Mouse (Mus musculus) embryonic facial prominence, embryonic 15.5 days (tissue): Measurements from ENCODE around the gene Nr2f1. TPM values are rescaled to one million over a fixed set of nuclear protein-coding genes. Genes with fewer than 3 reads are reported as not detected.
"Not testable (repeated sequence)": the region's sequence is repeated elsewhere in the genome, so short reads cannot be mapped to it uniquely, and the experiment has no call there.

ENCODE experiments used
- ATAC-seq: fragments of 200-750 bp; cut with Nextera tagmentation; 2 replicates; pipeline ENCODE4 v1.8.0; 2017; ENCODE audit warnings: low read depth, moderate TSS enrichment; ENCODE audit not compliant: insufficient number of reproducible peaks, low FRiP score, low TSS enrichment
- H3K27ac ChIP-seq: fragments of 300-500 bp; sonication (generic); replicated peaks from 2 replicates; pipeline ENCODE4 v1.5.1; 2015; ENCODE audit warnings: mild to moderate bottlenecking, inconsistent platforms
- H3K27me3 ChIP-seq: fragments of 300-500 bp; sonication (generic); 2 replicates; pipeline ENCODE4 v1.6.1; 2015; ENCODE audit warnings: inconsistent platforms
- H3K36me3 ChIP-seq: fragments of 300-500 bp; sonication (generic); 2 replicates; pipeline ENCODE4 v1.6.1; 2015; ENCODE audit warnings: mild to moderate bottlenecking, inconsistent platforms
- H3K4me1 ChIP-seq: fragments of 300-500 bp; sonication (generic); 2 replicates; pipeline ENCODE4 v1.6.1; 2015; ENCODE audit warnings: inconsistent platforms
- H3K4me2 ChIP-seq: fragments of 300-500 bp; sonication (generic); replicated peaks from 2 replicates; pipeline ENCODE4 v1.6.1; 2015; ENCODE audit warnings: mild to moderate bottlenecking, inconsistent platforms
- H3K4me3 ChIP-seq: fragments of 300-500 bp; sonication (generic); replicated peaks from 2 replicates; pipeline ENCODE4 v1.5.1; 2015; ENCODE audit warnings: mild to moderate bottlenecking, inconsistent platforms
- H3K9ac ChIP-seq: fragments of 300-500 bp; sonication (generic); 2 replicates; pipeline ENCODE4 v1.6.1; 2015; ENCODE audit warnings: inconsistent platforms
- H3K9me3 ChIP-seq: fragments of 300-500 bp; sonication (generic); replicated peaks from 2 replicates; pipeline ENCODE4 v1.6.1; 2016; ENCODE audit warnings: inconsistent platforms
- WGBS: fragments of 180-500 bp; shearing (Covaris S2); methylation state at CpG from one replicate; pipeline ENCODE4 v1.1.7; 2015; 5-methylcytosine and 5-hydroxymethylcytosine counted together
- polyA plus RNA-seq: library from polyadenylated mRNA; unstranded; fragments of >200 nt; fragmentation: Nextera tagmentation; extraction: Ambion mirVana; gene quantifications from 2 replicates; pipeline ENCODE4 v1.2.1, GENCODE M21; 2015

The Nr2f1 gene
- polyA plus RNA-seq = 14.5 and 18.4 TPM in 2 replicates

DNA sequence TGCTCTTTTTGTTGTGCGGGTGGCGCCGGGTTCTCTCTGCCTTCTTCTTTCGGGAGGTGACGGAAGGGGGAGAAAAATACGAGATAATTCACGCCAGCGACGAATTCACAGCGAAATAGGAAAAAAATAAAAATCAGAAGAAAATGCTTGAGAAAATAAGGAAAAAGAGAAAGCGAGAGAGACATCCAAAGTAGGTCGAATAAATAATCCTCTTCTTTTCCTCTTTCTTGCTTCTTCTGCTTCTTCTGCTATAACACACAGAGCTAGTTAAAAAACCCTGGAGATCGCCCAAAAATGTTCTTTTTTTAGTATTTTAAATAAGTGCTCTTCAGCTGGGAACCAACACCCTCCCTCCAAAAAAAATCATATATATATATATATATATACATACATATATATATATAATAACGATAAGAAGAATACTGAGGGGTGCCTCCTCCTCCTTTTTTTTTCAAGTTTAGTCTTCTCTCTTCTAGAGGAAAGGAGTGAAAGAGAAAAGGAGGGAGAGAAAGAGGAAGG lies at the start of gene Nr2f1:
Gene Nr2f1, minus strand, starts transcription at position 116 of the 519 bp plus-strand sequence.
- no peaks in the 10 kb centered on the region for H3K9me3 ChIP-seq
- peak within 1 kb of the TSS; percentile 68 for H3K4me3 ChIP-seq
- WGBS = 2% methylated on average over 14 of the region's 14 CpGs
- peak within 1 kb of the TSS; percentile 95 for H3K27ac ChIP-seq
- peaks cover 36% of the 10 kb centered on the region for H3K4me1 ChIP-seq
- H3K27me3 ChIP-seq = peaks cover 42% of the 10 kb centered on the region
- peak within 1 kb of the TSS; percentile 72 for H3K9ac ChIP-seq
- H3K36me3 ChIP-seq = no peaks in the 10 kb centered on the region
- H3K4me2 ChIP-seq = peak within 1 kb of the TSS; percentile 82
- no peak for ATAC-seq

DNA sequence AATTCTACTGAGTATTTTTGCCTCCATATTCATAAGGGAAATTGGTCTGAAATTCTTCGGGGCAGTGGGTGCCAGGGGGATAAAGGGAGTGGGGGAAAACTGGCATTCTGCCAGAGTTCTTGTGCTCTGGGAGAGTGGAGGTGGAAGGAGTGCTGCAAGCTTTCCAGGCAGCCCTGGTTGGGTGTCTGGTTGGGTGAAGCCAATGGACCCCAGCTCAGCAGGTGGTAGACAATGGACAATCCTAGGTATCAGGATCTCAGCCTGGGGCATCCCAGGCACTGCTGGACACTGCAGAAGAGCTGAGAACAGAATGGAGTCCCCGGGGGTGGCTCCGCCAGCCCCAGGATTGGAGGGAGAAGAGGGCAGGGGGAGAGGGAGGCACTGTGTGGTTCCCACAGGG lies 22.1 kb upstream of the Nr2f1 start:
- WGBS = 83% methylated on average over 3 of the region's 3 CpGs
- ATAC-seq = no peak; the same call in 1 of the 2 replicates

DNA sequence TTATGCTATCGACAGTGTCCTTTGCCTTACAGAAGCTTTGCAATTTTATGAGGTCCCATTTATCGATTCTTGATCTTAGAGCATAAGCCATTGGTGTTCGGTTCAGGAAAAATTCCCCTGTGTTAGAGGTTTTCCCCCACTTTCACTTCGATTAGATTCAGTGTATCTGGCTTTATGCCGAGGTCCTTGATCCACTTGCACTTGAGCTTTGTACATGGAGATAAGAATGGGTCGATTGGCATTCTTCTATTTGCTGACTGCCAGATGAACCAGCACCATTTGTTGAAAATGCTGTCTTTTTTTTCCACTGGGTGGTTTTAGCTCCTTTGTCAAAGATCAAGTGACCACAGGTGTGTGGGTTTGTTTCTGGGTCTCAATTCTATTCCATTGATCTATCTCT lies 20.7 kb upstream of the Nr2f1 start:
- H3K36me3 ChIP-seq = not testable (repeated sequence)

More for the DNA sequence above, 22.1 kb upstream of the Nr2f1 start:
- Histone ChIP-seq H3K27me3 (no peaks in the 10 kb centered on the region), H3K4me2 (no peak overlapping the region), H3K4me3 (no peak overlapping the region), H3K9ac (no peak overlapping the region), H3K4me1 (no peaks in the 10 kb centered on the region), H3K9me3 (peaks cover 4% of the 10 kb centered on the region; the same call in 1 of the 2 replicates), H3K27ac (no peak overlapping the region), H3K36me3 (no peaks in the 10 kb centered on the region)

DNA sequence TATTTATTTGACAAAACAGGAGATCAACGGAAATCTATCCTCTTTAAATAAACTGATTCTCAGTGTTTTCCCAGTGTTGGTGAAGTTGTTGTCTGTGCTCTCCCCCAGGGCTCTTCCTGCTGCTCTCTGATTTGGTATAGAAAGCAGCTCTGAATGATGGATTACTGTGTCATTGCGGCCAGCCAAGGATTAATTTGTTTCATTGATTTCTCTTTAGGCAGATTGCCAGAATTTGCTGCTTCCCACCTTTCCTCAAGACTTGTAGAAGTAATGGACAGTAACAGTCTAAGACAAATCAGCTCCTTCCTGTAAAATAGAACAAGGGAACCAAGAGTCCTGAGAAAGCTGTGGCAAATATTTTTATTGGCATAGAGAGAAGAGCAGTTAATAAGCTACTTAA lies 15.7 kb upstream of the Nr2f1 start:
- Histone ChIP-seq H3K9ac (no peak overlapping the region), H3K27ac (no peak overlapping the region), H3K4me3 (no peak overlapping the region), H3K4me1 (peaks cover 11% of the 10 kb centered on the region), H3K9me3 (no peaks in the 10 kb centered on the region), H3K27me3 (peaks cover 24% of the 10 kb centered on the region), H3K4me2 (no peak overlapping the region), H3K36me3 (no peaks in the 10 kb centered on the region)
- 57% methylated on average over 2 of the region's 2 CpGs for WGBS
- no peak for ATAC-seq

More for the DNA sequence above, 20.7 kb upstream of the Nr2f1 start:
- H3K4me3 ChIP-seq, H3K4me1 ChIP-seq, H3K27me3 ChIP-seq, ATAC-seq, H3K27ac ChIP-seq, H3K4me2 ChIP-seq, H3K9ac ChIP-seq, H3K9me3 ChIP-seq: not testable (repeated sequence)
- 94% methylated on average over 6 of the region's 6 CpGs for WGBS

DNA sequence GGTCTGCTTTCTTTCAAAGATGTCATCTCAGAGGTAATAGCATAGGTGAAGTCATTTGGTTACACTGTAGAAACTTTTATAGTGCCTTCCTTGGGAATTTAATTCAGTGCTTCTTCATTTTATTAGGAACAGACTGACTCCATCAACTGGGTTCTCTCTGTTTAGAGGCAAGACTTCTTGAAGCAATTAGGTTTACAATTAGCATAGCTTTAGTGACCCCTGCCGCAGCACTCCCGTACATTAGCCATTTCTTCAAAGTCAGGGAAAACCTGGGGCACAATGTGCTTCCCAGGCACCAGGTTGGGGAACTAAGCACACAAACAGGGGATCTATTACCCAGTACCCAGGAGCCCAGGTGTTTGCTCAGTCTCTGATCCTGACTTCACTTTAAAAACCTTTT lies 13.6 kb upstream of the Nr2f1 start:
- no peak overlapping the region for H3K27ac ChIP-seq
- no peak overlapping the region for H3K9ac ChIP-seq
- WGBS = 36% methylated on average over 2 of the region's 2 CpGs
- H3K4me3 ChIP-seq = no peak overlapping the region
- peaks cover 22% of the 10 kb centered on the region for H3K4me1 ChIP-seq
- ATAC-seq = no peak
- H3K36me3 ChIP-seq = no peaks in the 10 kb centered on the region
- no peaks in the 10 kb centered on the region for H3K9me3 ChIP-seq
- no peak overlapping the region for H3K4me2 ChIP-seq
- peaks cover 42% of the 10 kb centered on the region for H3K27me3 ChIP-seq

DNA sequence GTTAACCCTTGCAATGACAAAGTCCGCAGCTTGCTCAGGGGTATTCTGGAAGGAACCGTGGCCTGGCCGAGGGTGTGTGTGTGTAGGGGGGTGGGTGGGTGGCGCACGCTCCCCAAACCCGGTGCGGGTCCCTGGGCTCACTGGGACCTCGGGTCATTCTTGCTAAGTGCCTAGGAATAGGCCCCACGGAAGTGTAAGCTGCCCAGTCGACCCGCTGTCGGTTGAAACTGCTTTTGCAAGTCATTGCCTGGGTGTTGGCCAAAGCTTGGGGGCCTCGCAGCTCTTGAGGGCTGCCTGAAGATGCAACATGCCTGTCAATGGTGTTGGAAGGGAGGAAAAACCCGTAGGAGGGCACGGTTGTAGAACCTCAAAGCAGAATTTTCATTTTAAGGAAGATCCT lies 12.6 kb upstream of the Nr2f1 start:
- Histone ChIP-seq H3K9ac (no peak overlapping the region), H3K4me2 (no peak overlapping the region), H3K27ac (no peak overlapping the region), H3K4me1 (peaks cover 22% of the 10 kb centered on the region), H3K4me3 (no peak overlapping the region), H3K27me3 (peaks cover 50% of the 10 kb centered on the region), H3K9me3 (no peaks in the 10 kb centered on the region), H3K36me3 (no peaks in the 10 kb centered on the region)
- no peak for ATAC-seq
- WGBS = 43% methylated on average over 15 of the region's 15 CpGs

DNA sequence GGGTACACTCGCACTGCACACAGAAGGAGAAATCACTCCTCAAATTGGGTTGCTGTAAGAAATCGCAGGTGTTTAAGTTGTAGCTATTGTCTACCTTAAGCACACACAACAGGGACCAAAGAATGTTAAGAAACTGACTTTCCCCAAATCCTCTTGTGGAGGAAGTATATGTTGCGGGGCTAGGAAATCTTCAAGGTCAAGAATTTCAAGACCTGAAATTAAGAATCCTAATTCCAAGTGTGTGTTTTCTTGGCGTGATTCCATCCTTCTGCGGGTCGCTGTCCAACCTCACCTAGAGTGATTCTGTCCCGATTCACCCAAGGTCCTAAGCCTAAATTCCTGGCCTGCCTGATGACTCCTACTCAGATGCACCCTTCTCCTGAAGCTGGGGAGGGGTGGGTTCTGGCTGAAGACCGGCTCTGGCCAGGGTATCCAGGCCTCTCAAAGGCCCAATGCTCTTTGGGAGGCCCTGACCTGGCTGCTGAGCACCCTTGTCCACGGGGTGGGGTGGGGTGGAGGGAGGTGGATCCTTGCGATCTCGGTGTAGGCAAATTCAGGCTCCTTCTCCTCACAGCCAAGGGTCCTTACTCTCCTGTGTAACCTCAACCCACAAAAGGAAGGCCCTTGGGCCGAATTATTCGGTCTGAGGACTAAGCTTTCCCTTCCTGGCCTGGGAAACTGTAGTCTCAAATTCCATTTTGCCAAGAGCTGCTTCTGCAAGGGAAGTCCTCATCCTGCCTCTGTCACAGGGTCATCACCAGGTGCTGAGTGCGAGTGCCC lies 11.9 kb upstream of the Nr2f1 start:
- 29% methylated on average over 14 of the region's 14 CpGs for WGBS

DNA sequence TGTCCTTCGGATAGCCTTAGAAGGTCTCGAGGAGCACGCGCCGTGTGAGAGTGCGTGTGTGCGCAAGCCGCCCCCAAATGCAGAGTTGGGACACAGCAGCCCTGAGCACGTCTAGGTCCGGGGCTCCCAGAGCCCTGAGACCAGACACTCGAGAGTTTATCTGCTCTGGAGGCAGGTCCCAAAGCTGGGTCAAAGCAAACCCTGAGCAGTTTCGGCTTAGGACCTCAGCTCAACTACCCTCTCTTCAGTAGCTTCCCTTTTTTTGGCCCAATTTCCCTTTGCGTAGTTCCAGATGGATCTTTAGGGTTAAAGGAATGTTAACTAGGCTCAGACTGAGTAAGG lies 11.2 kb upstream of the Nr2f1 start:
- H3K9ac ChIP-seq = no peak overlapping the region
- no peaks in the 10 kb centered on the region for H3K36me3 ChIP-seq
- H3K4me1 ChIP-seq = peaks cover 22% of the 10 kb centered on the region
- H3K4me3 ChIP-seq = peak overlapping the region; percentile 37
- peaks cover 59% of the 10 kb centered on the region for H3K27me3 ChIP-seq
- H3K9me3 ChIP-seq = no peaks in the 10 kb centered on the region
- no peak overlapping the region for H3K27ac ChIP-seq
- peak overlapping the region; percentile 59 for H3K4me2 ChIP-seq
- 19% methylated on average over 13 of the region's 13 CpGs for WGBS
- ATAC-seq = peak; percentile 40; the same call in 1 of the 2 replicates

More for the DNA sequence above, 11.9 kb upstream of the Nr2f1 start:
- Histone ChIP-seq H3K27ac (no peak overlapping the region), H3K9ac (no peak overlapping the region), H3K4me3 (no peak overlapping the region), H3K36me3 (no peaks in the 10 kb centered on the region), H3K4me1 (peaks cover 22% of the 10 kb centered on the region), H3K4me2 (no peak overlapping the region), H3K9me3 (no peaks in the 10 kb centered on the region), H3K27me3 (peaks cover 54% of the 10 kb centered on the region)
- no peak for ATAC-seq

DNA sequence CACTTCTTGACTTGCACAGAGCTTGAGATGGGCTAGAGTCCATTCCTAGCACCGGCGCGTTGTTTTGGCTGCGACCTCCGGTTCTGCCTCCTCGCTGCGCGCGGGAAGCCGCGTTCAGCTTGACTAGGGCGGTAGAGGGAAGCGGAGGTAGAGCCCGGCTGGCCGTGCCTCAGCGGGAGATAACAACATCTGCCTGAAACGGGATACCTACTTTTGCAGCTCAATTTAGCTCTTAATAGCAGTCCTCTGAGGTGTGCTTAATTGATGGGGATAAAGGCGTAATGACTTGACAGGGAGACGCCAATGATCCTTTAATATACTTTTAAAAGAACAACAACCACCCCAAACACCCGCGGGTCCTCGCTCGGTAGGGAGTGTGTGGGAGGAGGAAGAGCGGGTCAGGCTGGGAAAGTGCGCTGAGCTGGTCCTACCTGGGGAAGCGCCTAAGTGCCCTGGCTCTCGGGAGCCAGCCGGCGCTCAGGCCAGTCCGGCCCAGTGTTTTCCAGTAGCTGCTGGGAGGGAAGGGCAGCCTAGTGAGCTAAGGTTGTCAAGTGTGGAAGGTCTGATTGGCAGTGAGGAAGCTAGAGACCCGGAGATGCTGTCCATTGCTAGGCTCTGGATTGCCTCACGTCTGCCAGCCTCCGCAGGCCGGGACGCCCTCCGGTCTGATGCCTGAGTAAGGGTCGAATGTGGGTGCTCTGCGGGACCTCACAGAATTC lies 10.6 kb upstream of the Nr2f1 start:
- H3K4me3 ChIP-seq = peak overlapping the region; percentile 37
- ATAC-seq = peak; percentile 55; the same call in 1 of the 2 replicates

DNA sequence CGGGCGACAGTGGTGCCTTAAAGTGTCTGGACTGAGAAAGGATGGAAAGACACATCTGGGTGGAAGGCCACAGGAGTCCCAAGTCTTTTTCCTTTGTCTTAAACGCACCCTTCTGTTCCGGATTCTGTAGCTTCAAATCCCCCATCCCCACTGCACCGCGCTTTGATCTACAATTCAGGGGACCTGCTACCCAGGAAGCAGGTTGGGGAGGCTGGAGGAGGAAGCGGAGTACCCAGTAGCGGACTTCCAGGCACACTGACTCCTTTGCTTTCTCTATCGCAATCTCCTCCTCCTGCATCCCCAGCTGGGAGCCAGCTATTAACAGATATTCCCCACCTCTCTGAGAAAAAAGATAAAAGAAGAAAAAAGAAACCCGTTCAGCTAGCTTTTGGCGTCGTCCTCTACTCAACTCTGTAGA lies 10.1 kb upstream of the Nr2f1 start:
- H3K27ac ChIP-seq = no peak overlapping the region
- H3K9me3 ChIP-seq = no peaks in the 10 kb centered on the region
- peak overlapping the region; percentile 37 for H3K4me3 ChIP-seq
- WGBS = 8% methylated on average over 12 of the region's 12 CpGs
- H3K9ac ChIP-seq = no peak overlapping the region
- peaks cover 22% of the 10 kb centered on the region for H3K4me1 ChIP-seq
- no peak for ATAC-seq
- peak overlapping the region; percentile 59 for H3K4me2 ChIP-seq
- no peaks in the 10 kb centered on the region for H3K36me3 ChIP-seq
- H3K27me3 ChIP-seq = peaks cover 64% of the 10 kb centered on the region

More for the DNA sequence above, 10.6 kb upstream of the Nr2f1 start:
- H3K27ac ChIP-seq = no peak overlapping the region
- H3K9me3 ChIP-seq = no peaks in the 10 kb centered on the region
- H3K9ac ChIP-seq = no peak overlapping the region
- H3K4me1 ChIP-seq = peaks cover 22% of the 10 kb centered on the region
- WGBS = 2% methylated on average over 38 of the region's 38 CpGs
- H3K4me2 ChIP-seq = peak overlapping the region; percentile 59
- no peaks in the 10 kb centered on the region for H3K36me3 ChIP-seq
- peaks cover 64% of the 10 kb centered on the region for H3K27me3 ChIP-seq

DNA sequence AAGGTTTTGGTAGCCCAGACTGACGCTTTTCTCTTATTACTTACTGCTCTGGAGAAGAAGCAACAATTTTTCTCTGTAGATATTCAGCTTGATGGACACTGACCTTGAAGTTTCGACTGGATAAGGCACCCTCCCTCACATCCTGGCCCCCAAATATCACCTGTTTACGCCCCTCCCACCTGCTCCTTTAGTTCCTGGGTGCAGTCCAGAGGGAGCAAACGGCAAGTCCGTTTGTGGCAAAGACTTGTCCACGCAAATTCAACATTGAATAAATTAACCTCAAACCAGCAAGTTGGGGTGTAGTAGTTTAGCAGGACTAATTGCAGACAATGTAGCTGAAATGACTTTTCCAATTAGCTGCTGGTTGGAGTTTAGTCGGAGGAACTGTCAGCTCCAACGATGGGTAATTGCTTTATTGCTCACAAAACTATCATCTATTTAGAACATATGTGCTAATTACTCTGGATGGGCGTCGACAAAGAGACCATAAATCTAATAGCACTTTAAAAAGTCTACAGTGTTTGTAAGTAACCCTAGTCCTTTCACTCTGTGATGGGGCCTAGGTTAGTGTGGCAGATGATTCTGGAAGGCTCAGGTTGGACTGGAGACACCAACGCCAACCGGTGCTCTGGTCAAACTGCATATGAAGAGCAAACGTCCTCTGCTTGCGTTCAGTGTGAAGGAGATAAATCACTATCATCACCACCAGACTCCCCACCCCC lies 9.3 kb upstream of the Nr2f1 start:
- no peak overlapping the region for H3K9ac ChIP-seq
- no peak overlapping the region for H3K4me3 ChIP-seq
- H3K36me3 ChIP-seq = no peaks in the 10 kb centered on the region
- ATAC-seq = no peak
- no peaks in the 10 kb centered on the region for H3K9me3 ChIP-seq
- WGBS = 33% methylated on average over 14 of the region's 14 CpGs
- H3K27me3 ChIP-seq = peaks cover 71% of the 10 kb centered on the region
- H3K4me1 ChIP-seq = peaks cover 24% of the 10 kb centered on the region
- H3K27ac ChIP-seq = no peak overlapping the region
- H3K4me2 ChIP-seq = no peak overlapping the region
